Mouse (Mus musculus) brain, embryonic 14.5 days (tissue): Measurements from ENCODE around the gene Naa11.

ENCODE experiments used
- CTCF ChIP-seq: fragments of 200-500 bp; IDR thresholded peaks from 2 replicates; pipeline ENCODE4 v1.5.1; 2012; ENCODE audit warnings: inconsistent platforms, mild to moderate bottlenecking, moderate library complexity, borderline replicate concordance; ENCODE audit not compliant: insufficient read depth, insufficient read length; ENCODE audit errors: extremely low read depth
- POLR2A ChIP-seq: fragments of 200-500 bp; IDR thresholded peaks from 2 replicates; pipeline ENCODE4 v1.6.1; 2012; ENCODE audit warnings: mild to moderate bottlenecking, inconsistent platforms, borderline replicate concordance; ENCODE audit not compliant: poor library complexity, insufficient read depth, insufficient read length, severe bottlenecking; ENCODE audit errors: extremely low read depth

DNA sequence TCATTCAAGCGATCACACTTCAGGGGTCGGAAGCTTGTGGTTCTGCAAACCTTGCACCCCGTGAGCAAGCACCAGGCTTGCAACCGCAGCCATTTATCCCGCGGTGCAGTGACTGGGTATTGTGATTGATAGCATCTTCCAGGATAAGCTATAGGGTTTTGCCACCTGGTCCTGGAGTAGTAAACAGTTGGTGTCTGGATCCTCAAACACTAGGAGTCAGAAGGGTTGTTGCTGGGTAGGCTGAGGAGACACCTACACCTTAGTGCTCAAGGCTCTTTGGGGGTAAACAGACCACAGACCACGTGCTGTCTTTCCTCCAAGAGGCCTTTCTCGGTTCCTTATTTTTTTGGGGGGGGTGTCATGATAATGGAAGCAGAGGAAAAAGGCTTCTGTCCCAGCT is 27.9 kb downstream of the Naa11 start:
- TF ChIP-seq CTCF, result no peak
- no peak for TF ChIP-seq POLR2A
